Mouse (Mus musculus): ENCODE results near the gene Ttc39a. TPM values are rescaled to one million over a fixed set of nuclear protein-coding genes. Genes with fewer than 3 reads are reported as not detected.
A peak's percentile ranks its signal among the peaks of the same experiment; 100 is the strongest.

Ttc39a gene
- total RNA-seq, 2 experiments from 2014 or later: 3.1 TPM

DNA sequence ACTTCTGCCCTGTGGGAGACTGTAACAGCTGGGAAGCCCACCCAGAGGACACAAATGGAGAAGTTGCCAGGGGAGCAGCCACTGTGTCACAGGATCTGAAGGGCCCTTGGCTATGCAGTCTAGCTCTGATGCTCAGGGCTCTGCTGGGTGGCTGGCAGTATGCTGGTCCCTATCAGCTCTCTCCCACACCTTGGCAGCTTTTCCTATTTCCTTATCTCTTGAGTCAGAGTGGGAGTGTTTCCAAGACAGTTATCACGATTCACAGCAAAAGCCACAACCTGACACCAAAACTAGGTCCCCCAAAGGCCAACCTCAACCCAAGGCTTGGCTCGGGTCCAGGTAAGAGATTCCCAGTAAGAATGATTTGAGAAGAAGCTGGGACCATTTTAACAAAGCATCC, 39.0 kb downstream of the Ttc39a start:
- no peak for DNase-seq (ENCODE audit: low spot score in 2 of 2)
- intact Hi-C loops (cut with DNase I): no loop called here

DNA sequence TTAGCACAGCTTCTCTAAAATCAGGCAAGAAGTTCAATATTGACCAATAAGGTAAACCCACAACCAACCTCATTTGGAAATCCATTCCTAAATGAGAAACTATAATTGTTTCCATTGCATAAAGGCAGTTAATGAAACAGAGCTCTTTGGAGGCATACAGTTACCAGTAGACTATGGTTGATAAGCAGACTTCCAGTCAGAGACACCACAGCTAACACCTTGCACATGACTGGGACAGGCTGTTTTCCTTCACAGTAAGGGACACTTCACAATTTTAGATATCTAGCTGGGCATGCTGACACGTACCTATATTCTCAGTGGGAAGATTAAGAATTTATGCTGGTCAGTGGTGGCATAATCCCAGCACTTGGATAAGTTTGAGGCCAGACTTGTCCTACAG, 39.5 kb downstream of the Ttc39a start:
- intact Hi-C loops (cut with DNase I): no loop called here
- DNase-seq (ENCODE audit: low spot score in 2 of 2): no peak

- no peak for DNase-seq (ENCODE audit: low spot score in 2 of 2)
- intact Hi-C loops (cut with DNase I): no loop called here
These were observed 42.1 kb downstream of the Ttc39a start for GRCm38 (mm10) chr4:109448531-109448930.

DNA sequence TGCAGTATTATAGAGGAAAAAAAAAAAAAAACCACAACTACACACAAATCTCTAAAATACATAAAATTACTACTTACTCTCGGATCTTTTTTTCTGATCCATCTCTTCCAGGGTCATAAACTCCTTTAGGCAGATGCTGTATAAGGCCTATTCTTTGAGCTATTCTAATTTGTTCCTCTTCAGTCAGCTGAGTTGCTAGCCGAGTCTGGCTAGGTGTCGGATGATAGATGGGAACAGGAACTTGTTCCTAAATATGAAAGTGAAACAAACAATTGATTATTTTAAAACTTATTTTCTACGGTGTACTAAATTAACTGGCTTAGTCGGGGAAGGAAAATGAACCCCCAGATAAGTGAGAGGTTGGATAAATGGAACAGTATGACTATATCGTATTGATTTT, 50.4 kb downstream of the Ttc39a start:
- DNase-seq (ENCODE audit: low spot score in 2 of 2): no peak
- intact Hi-C loops (cut with DNase I): no loop called here

GRCm38 (mm10) chr4:109460421-109461179, 54.2 kb downstream of the Ttc39a start:
- intact Hi-C loops (cut with DNase I): no loop called here

GRCm38 (mm10) chr4:109463892-109464291, 57.5 kb downstream of the Ttc39a start:
- DNase-seq (ENCODE audit: low spot score in 2 of 2): no peak
- intact Hi-C loops (cut with DNase I): no loop called here

More at GRCm38 (mm10) chr4:109460421-109461179, 54.2 kb downstream of the Ttc39a start:
- no peak for DNase-seq (ENCODE audit: low spot score in 2 of 2)

DNA sequence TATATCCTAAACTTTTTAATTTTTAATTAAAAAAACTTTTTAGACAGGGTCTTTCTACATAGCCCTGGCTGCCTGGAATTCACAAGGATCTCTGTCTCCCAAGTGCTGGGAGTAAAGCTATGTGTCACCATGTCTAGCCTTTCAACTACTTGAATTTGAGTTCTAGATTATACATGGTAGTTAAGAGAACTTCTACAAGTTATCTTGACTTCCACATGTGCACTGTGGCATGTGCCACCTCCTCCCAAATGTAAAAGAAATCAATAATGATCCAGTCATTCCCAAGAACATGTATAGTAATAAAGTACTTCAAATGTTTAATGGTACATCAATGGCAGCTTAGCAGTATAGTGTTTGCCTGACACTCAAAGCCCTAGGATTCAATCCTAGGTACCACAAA, 61.3 kb downstream of the Ttc39a start:
- intact Hi-C loops (cut with DNase I): no loop called here

GRCm38 (mm10) chr4:109471606-109472005, 65.2 kb downstream of the Ttc39a start:
- no peak for DNase-seq (ENCODE audit: low spot score in 2 of 2)
- intact Hi-C loops (cut with DNase I): no loop called here

More for the DNA sequence above, 61.3 kb downstream of the Ttc39a start:
- DNase-seq (ENCODE audit: low spot score in 2 of 2): no peak

DNA sequence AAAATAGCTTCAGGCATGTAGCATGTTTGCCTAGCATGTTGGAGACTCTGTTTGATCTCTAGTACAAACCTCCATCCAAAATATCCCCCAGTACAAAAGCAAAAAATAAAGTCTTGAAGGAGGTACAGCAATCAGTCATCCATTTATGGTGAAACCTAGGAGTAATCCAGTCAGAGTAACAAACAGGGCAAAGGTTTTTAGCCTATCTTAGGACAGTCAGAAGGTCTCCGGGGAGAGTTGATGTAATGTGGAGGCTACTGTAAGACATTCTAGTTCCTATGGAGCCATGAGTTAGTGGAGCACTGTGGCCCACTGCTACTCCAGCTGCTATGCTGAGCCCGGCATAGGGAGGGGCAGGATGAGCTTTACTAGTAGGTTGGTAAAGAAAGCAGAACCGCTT, 66.1 kb downstream of the Ttc39a start:
- intact Hi-C loops (cut with DNase I): no loop called here
- no peak for DNase-seq (ENCODE audit: low spot score in 2 of 2)

- DNase-seq (ENCODE audit: low spot score in 2 of 2): no peak
- intact Hi-C loops (cut with DNase I): loop anchor here (5.0 kb wide), 1 partner anchor 202 kb away; the partner anchor contains the start of gene Faf1
These were observed 68.7 kb downstream of the Ttc39a start for GRCm38 (mm10) chr4:109475078-109475477.

- DNase-seq (ENCODE audit: low spot score in 2 of 2): peak; percentile 47
- intact Hi-C loops (cut with DNase I): loop anchor here (5.0 kb wide), 1 partner anchor 201 kb away; the partner anchor contains the start of gene Faf1
These were observed 69.4 kb downstream of the Ttc39a start for GRCm38 (mm10) chr4:109475577-109476553.

GRCm38 (mm10) chr4:109476554-109477014, 70.2 kb downstream of the Ttc39a start:
- intact Hi-C loops (cut with DNase I): loop anchor here (5.0 kb wide), 1 partner anchor 201 kb away; the partner anchor contains the start of gene Faf1

DNA sequence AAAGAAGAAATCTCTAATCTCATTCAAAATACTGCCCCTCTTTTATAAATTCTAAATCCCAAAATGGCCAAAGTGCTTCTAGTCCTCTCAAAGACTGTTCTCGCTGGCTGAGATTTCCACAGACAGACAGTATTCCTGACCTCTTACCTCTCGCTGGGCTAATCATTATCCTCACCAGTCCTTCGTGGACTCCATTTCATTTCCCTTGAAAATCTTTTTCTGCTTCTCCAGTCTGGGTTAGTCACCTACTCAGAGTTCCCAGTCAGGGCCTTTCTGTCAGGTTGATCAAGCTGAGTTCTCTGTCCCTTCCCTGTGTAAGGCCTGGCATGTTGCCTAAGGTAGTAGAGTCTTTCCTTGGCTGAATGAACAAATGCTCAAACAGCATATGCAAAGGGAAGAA, 71.0 kb downstream of the Ttc39a start:
- intact Hi-C loops (cut with DNase I): loop anchor here (5.0 kb wide), 1 partner anchor 200 kb away; the partner anchor contains the start of gene Faf1
- no peak for DNase-seq (ENCODE audit: low spot score in 2 of 2)

More at GRCm38 (mm10) chr4:109476554-109477014, 70.2 kb downstream of the Ttc39a start:
- DNase-seq (ENCODE audit: low spot score in 2 of 2): peak; percentile 89 to 92

GRCm38 (mm10) chr4:109481424-109481823, 75.0 kb downstream of the Ttc39a start:
- intact Hi-C loops (cut with DNase I): no loop called here

GRCm38 (mm10) chr4:109482701-109483100, 76.3 kb downstream of the Ttc39a start:
- intact Hi-C loops (cut with DNase I): no loop called here
- DNase-seq (ENCODE audit: low spot score in 2 of 2): no peak

More at GRCm38 (mm10) chr4:109481424-109481823, 75.0 kb downstream of the Ttc39a start:
- DNase-seq (ENCODE audit: low spot score in 2 of 2): no peak

DNA sequence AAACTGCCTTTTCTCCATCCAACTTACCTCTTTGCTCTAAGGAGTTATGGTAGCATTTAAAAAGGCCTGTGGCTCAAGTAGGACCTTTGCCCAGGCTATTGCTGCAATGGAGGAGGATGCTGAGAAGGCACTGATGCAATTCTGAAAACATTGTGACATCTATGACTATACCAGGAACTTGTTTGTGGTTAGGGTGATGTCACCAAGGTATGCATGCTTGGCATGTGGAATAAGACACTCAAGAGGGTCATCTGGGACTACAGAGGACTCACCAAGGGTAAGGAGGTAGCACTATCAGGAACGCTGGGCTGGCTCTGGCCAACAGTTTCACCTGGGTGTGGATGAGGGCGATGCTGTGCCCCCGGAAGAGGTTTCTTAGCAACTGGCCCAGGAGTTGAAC, 78.2 kb downstream of the Ttc39a start, which contains the start of gene Rnf11:
TSS of gene Rnf11 (minus strand) at position 108 of the 400 bp plus-strand sequence.
- DNase-seq (ENCODE audit: low spot score in 2 of 2): no peak
- intact Hi-C loops (cut with DNase I): no loop called here

DNA sequence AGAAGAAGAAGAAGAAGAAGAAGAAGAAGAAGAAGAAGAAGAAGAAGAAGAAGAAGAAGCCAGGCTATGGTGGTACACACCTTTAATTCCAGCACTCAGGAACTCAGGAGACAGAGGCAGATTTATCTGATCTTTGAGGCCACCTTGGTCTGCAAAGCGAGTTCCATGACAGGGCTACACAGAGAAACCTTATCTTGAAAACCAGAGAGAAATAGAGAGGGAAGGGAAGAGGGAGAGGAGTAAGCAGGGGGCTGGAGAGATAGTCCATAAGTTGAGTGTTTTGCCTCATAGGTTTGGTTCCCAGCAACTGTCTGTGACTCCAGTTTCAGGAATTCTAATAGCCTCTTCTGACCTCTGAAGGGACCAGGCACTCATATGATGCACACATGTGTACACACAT, 82.4 kb downstream of the Ttc39a start:
- intact Hi-C loops (cut with DNase I): no loop called here

GRCm38 (mm10) chr4:109493581-109493980, 87.2 kb downstream of the Ttc39a start:
- intact Hi-C loops (cut with DNase I): no loop called here
- no peak for DNase-seq (ENCODE audit: low spot score in 2 of 2)

More for the DNA sequence above, 82.4 kb downstream of the Ttc39a start:
- DNase-seq (ENCODE audit: low spot score in 2 of 2): no peak
